Mouse (Mus musculus): Measurements from ENCODE around the gene Mecom. TPM values are rescaled to one million over a fixed set of nuclear protein-coding genes. Genes with fewer than 3 reads are reported as not detected.
"Not testable (repeated sequence)": the region's sequence is repeated elsewhere in the genome, so short reads cannot be mapped to it uniquely, and the experiment has no call there.

Gene Mecom
- polyA plus RNA-seq, 1 experiment from 2014 or later: 2.4 TPM

- Histone ChIP-seq H3K9ac (replicated peaks) (no peak overlapping the region), H3K36me3 (no peaks in the 10 kb centered on the region), H3K9me3 (no peaks in the 10 kb centered on the region), H3K4me2 (replicated peaks) (no peak overlapping the region), H3K4me3 (no peak overlapping the region), H3K27ac (replicated peaks) (no peak overlapping the region), H3K4me1 (no peaks in the 10 kb centered on the region), H3K27me3 (no peaks in the 10 kb centered on the region)
- 82% methylated on average over 4 of the region's 4 CpGs for WGBS
- peak; percentile 48; the same call in 1 of the 2 replicates for ATAC-seq (replicated peaks)
These were observed 299.0 kb downstream of the Mecom start for GRCm38 (mm10) chr3:30248656-30249384.

- Histone ChIP-seq H3K4me3 (no peak overlapping the region), H3K36me3 (no peaks in the 10 kb centered on the region), H3K27ac (replicated peaks) (no peak overlapping the region), H3K27me3 (no peaks in the 10 kb centered on the region), H3K4me2 (replicated peaks) (no peak overlapping the region), H3K9ac (replicated peaks) (no peak overlapping the region), H3K4me1 (no peaks in the 10 kb centered on the region), H3K9me3 (no peaks in the 10 kb centered on the region)
- no peak for ATAC-seq (replicated peaks)
- 86% methylated on average over 5 of the region's 5 CpGs for WGBS
These were observed 300.6 kb downstream of the Mecom start for GRCm38 (mm10) chr3:30247256-30247655.

- Histone ChIP-seq H3K9me3 (no peaks in the 10 kb centered on the region), H3K36me3 (no peaks in the 10 kb centered on the region), H3K4me3 (no peak overlapping the region), H3K27me3 (no peaks in the 10 kb centered on the region), H3K4me1 (no peaks in the 10 kb centered on the region), H3K9ac (replicated peaks) (no peak overlapping the region), H3K4me2 (replicated peaks) (no peak overlapping the region), H3K27ac (replicated peaks) (no peak overlapping the region)
- WGBS: 83% methylated on average over 12 of the region's 12 CpGs
- no peak for ATAC-seq (replicated peaks)
These were observed 301.3 kb downstream of the Mecom start for GRCm38 (mm10) chr3:30246431-30247041.

GRCm38 (mm10) chr3:30245950-30246349, 301.9 kb downstream of the Mecom start:
- H3K36me3 ChIP-seq: no peaks in the 10 kb centered on the region
- H3K4me1 ChIP-seq: no peaks in the 10 kb centered on the region
- no peak overlapping the region for H3K4me2 ChIP-seq (replicated peaks)
- no peak for ATAC-seq (replicated peaks)
- H3K27ac ChIP-seq (replicated peaks): no peak overlapping the region
- H3K27me3 ChIP-seq: no peaks in the 10 kb centered on the region
- no peaks in the 10 kb centered on the region for H3K9me3 ChIP-seq
- no peak overlapping the region for H3K9ac ChIP-seq (replicated peaks)
- H3K4me3 ChIP-seq: no peak overlapping the region
- 84% methylated on average over 5 of the region's 5 CpGs for WGBS

DNA sequence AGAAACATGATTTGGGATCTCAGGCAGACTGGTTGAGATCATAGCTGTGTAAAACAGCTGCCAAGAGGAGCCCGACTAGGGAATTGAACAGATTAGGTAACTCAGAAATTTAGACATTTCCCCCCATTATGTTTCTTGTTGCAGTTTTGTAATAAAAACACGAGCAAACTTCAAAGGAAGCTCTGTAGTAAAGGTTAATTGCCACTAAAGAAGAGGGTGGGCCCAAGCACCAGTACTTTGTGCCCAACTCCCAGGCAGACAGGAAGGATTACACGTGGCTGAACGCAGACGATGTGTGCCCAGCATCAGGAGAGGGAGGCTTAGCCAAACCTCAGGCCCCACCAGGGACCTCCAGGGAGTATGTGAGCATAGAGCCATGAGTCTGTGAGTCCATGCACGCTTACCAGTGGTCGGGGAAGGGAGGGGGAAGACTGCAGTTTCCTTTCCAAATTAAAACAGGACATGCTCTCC, 303.4 kb downstream of the Mecom start:
- no peaks in the 10 kb centered on the region for H3K36me3 ChIP-seq
- no peak overlapping the region for H3K9ac ChIP-seq (replicated peaks)
- H3K9me3 ChIP-seq: no peaks in the 10 kb centered on the region
- no peaks in the 10 kb centered on the region for H3K4me1 ChIP-seq
- ATAC-seq (replicated peaks): no peak
- H3K4me2 ChIP-seq (replicated peaks): no peak overlapping the region
- no peak overlapping the region for H3K27ac ChIP-seq (replicated peaks)
- WGBS: 25% methylated on average over 7 of the region's 7 CpGs
- no peaks in the 10 kb centered on the region for H3K27me3 ChIP-seq
- H3K4me3 ChIP-seq: no peak overlapping the region

- H3K4me3 ChIP-seq: no peak overlapping the region
These were observed 304.0 kb downstream of the Mecom start for GRCm38 (mm10) chr3:30243776-30244275.

DNA sequence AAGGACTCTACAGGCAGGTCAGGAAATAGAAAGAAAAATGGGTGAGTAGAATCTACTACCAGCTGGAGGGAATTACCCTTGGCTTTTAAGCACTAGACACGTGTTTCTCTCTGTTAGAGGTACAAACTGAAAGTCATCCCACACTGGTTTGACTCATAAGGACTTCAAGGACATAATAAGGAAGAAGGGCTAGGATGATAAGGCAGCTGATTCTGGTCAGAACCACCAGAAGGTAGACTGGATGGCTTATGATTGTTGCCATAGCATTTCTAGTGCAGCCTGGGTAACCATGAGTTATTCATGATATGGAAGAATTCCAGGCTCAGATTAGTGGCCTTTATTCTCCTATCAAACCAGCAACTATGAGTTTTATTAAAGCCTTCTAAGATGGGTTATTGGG, 308.4 kb downstream of the Mecom start:
- WGBS: 83% methylated on average over 1 of the region's 1 CpGs
- Histone ChIP-seq H3K36me3 (no peaks in the 10 kb centered on the region), H3K9ac (replicated peaks) (no peak overlapping the region), H3K4me1 (no peaks in the 10 kb centered on the region), H3K27me3 (no peaks in the 10 kb centered on the region), H3K27ac (replicated peaks) (no peak overlapping the region), H3K4me2 (replicated peaks) (no peak overlapping the region), H3K9me3 (no peaks in the 10 kb centered on the region), H3K4me3 (no peak overlapping the region)
- ATAC-seq (replicated peaks): no peak

More at GRCm38 (mm10) chr3:30243776-30244275, 304.0 kb downstream of the Mecom start:
- H3K9me3 ChIP-seq: no peaks in the 10 kb centered on the region
- no peak overlapping the region for H3K4me2 ChIP-seq (replicated peaks)
- no peaks in the 10 kb centered on the region for H3K36me3 ChIP-seq
- ATAC-seq (replicated peaks): no peak
- no peaks in the 10 kb centered on the region for H3K4me1 ChIP-seq
- WGBS: 73% methylated on average over 8 of the region's 8 CpGs
- H3K27me3 ChIP-seq: no peaks in the 10 kb centered on the region
- H3K27ac ChIP-seq (replicated peaks): no peak overlapping the region
- no peak overlapping the region for H3K9ac ChIP-seq (replicated peaks)

- no peaks in the 10 kb centered on the region for H3K36me3 ChIP-seq
- no peak for ATAC-seq (replicated peaks)
- H3K4me1 ChIP-seq: no peaks in the 10 kb centered on the region
- WGBS: 94% methylated on average over 5 of the region's 5 CpGs
- H3K27ac ChIP-seq (replicated peaks): no peak overlapping the region
- H3K4me2 ChIP-seq (replicated peaks): no peak overlapping the region
- H3K9ac ChIP-seq (replicated peaks): no peak overlapping the region
- no peak overlapping the region for H3K4me3 ChIP-seq
- H3K27me3 ChIP-seq: no peaks in the 10 kb centered on the region
- no peaks in the 10 kb centered on the region for H3K9me3 ChIP-seq
These were observed 310.3 kb downstream of the Mecom start for GRCm38 (mm10) chr3:30237493-30237892.

DNA sequence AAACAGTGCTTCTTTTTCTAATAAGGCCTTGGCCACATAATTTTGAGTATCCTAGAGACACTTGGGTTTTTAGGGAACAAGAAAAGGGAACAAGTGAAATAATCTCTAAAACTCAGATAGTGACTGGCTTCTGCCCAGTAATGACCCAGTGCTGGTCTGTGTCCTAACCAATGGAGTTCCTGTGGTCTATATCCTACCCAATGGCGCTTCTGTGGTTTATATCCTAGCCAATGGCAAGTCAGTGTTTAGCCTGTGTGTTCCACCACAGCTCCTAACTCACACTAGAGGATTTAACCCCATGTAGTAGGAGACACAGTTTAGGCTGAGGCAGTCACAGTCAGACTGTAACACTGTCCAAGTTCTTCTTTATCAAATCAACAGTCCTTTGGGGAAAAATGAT, 313.8 kb downstream of the Mecom start:
- ATAC-seq (replicated peaks): no peak
- Histone ChIP-seq H3K27me3 (no peaks in the 10 kb centered on the region), H3K4me1 (no peaks in the 10 kb centered on the region), H3K4me2 (replicated peaks) (no peak overlapping the region), H3K27ac (replicated peaks) (no peak overlapping the region), H3K9ac (replicated peaks) (no peak overlapping the region), H3K36me3 (no peaks in the 10 kb centered on the region), H3K9me3 (no peaks in the 10 kb centered on the region), H3K4me3 (no peak overlapping the region)
- WGBS: 85% methylated on average over 1 of the region's 1 CpGs

DNA sequence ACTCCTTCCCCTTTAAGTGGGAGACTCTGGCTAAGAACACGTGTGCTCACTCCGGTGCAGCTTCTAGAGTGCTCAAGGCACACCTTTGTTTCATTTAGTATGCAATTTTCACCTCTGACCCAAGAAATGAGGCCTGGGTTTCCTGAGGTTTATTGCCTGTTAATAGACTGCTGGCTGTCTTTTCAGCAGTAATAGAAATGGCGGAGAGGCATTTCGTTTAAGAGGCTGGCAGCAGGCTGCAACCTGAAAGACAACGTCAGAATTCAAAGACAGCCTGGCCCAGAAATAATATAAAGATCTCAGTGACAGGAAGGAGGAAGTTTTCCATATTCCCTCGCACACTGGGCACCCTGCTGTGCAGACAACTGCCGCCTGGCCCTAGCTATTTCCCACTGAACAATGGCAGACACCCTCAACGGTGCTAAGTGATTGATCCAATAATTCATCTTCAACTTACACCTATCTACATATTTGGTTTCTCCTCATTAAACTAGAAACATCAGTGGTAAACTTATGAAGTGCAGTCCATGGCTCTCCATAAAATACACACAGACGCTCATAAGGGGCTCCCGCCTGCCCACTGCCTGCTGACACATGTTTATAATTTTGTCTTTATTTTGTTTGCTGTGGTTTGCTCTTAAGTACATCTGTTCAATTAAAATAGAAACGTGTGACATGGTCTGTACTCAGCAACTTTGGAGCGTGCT, 319.7 kb downstream of the Mecom start:
- ATAC-seq (replicated peaks): no peak
- no peak overlapping the region for H3K9ac ChIP-seq (replicated peaks)
- WGBS: 37% methylated on average over 12 of the region's 12 CpGs
- no peaks in the 10 kb centered on the region for H3K36me3 ChIP-seq
- no peak overlapping the region for H3K4me3 ChIP-seq
- H3K4me1 ChIP-seq: peaks cover 13% of the 10 kb centered on the region
- no peak overlapping the region for H3K4me2 ChIP-seq (replicated peaks)
- H3K27ac ChIP-seq (replicated peaks): no peak overlapping the region
- peaks cover 7% of the 10 kb centered on the region; the same call in 1 of the 2 replicates for H3K27me3 ChIP-seq
- no peaks in the 10 kb centered on the region for H3K9me3 ChIP-seq

DNA sequence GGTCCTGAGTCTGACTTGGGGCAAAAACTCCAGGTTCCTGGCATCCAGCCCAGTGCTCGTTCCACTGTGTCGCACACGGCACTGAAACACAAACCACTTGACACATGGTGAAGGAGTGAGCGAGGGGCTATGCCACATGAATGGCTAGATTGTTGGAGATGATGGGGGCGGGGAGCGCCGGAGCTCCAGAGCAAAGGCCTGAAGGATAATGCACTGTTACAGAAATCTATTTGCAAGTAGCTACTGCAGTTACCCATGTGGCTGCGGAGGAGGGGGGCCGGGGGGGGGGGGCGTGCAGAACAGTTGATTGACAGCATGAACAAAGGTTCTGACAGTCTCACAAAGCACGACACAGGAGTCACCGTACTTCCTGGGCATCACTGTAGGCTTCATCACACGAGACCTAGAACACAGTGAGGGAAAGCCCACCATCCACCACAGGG, 320.9 kb downstream of the Mecom start:
- 11% methylated on average over 13 of the region's 13 CpGs for WGBS

DNA sequence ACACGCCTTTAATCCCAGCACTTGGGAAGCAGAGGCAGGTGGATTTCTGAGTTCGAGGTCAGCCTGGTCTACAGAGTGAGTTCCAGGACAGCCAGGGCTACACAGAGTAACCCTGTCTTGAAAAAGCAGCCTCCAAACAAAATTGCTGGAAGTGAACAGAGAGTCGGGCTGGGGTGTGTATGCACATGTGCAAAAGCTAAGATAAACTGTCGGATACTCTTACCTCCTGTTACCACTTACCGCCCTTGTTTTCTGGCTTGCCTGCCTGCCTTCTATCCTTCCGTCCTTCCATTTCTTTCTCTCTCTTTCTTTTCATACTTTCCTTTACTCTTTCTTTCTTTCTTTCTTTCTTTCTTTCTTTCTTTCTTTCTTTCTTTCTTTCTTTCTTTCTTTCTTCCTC, 322.6 kb downstream of the Mecom start:
- not testable (repeated sequence) for H3K9me3 ChIP-seq; H3K4me2 ChIP-seq (replicated peaks); H3K9ac ChIP-seq (replicated peaks); H3K27ac ChIP-seq (replicated peaks); H3K36me3 ChIP-seq; H3K4me3 ChIP-seq; ATAC-seq (replicated peaks)
- H3K4me1 ChIP-seq: peaks cover 19% of the 10 kb centered on the region
- 94% methylated on average over 6 of the region's 6 CpGs for WGBS
- H3K27me3 ChIP-seq: peaks cover 28% of the 10 kb centered on the region

More for the DNA sequence above, 320.9 kb downstream of the Mecom start:
- H3K4me2 ChIP-seq (replicated peaks): peak overlapping the region; percentile 17
- H3K4me3 ChIP-seq: no peak overlapping the region
- H3K4me1 ChIP-seq: peaks cover 13% of the 10 kb centered on the region
- no peaks in the 10 kb centered on the region for H3K36me3 ChIP-seq
- no peak overlapping the region for H3K27ac ChIP-seq (replicated peaks)
- H3K9ac ChIP-seq (replicated peaks): no peak overlapping the region
- H3K27me3 ChIP-seq: peaks cover 12% of the 10 kb centered on the region
- peak; percentile 87 for ATAC-seq (replicated peaks)
- no peaks in the 10 kb centered on the region for H3K9me3 ChIP-seq
